Comparison of ENCODE assay signal across 28 mouse cellular contexts in genomic region chr4:41073008-41073817, GRCm38 (mm10). TPM values are rescaled to one million over a fixed set of nuclear protein-coding genes. Genes with fewer than 3 reads are reported as not detected.
DNase-seq lines count a peak whose midpoint lies in the region; ATAC-seq and TF ChIP-seq lines count a peak whose summit lies in the region.
"Had no signal": no experiment of that assay in that cellular context is flagged by ENCODE, and none has a peak within 500 bp of the region (broad histone marks: within the 10 kb centered on the region; RNA-seq: fewer than 3 reads in every experiment).

No protein-coding gene starts in this region.

- no peak overlapping the region for H3K4me3 ChIP-seq in hindbrain, postnatal 0 days (ENCODE audit: low read length)
- H3K4me3 ChIP-seq: forebrain, embryonic 13.5 days; heart, embryonic 10.5 days; intestine, embryonic 15.5 days; limb, embryonic 13.5 days had no signal

- H3K27ac ChIP-seq in hindbrain, postnatal 0 days, result no peak overlapping the region
- H3K27ac ChIP-seq: forebrain, embryonic 13.5 days; heart, embryonic 10.5 days; hindbrain, embryonic 14.5 days; intestine, embryonic 15.5 days; limb, embryonic 13.5 days had no signal

- no peak overlapping the region for H3K9ac ChIP-seq in hindbrain, postnatal 0 days (replicated peaks; ENCODE audit: low read length)
- H3K9ac ChIP-seq: forebrain, embryonic 13.5 days; hindbrain, embryonic 14.5 days; intestine, embryonic 15.5 days; limb, embryonic 13.5 days; liver, postnatal 0 days had no signal

- intact Hi-C loops in heart, postnatal 36 days (cut with DNase I), result no loop called here

- WGBS in hindbrain, postnatal 0 days, result 76% methylated on average over 12 of the region's 12 CpGs

- no peaks in the 10 kb centered on the region for H3K4me1 ChIP-seq in hindbrain, postnatal 0 days (ENCODE audit: insufficient read depth, low read length)
- H3K4me1 ChIP-seq: intestine, embryonic 15.5 days had no signal

- no peak overlapping the region for H3K4me2 ChIP-seq in hindbrain, postnatal 0 days (ENCODE audit: low read depth, low read length)
- H3K4me2 ChIP-seq: forebrain, embryonic 13.5 days; hindbrain, embryonic 14.5 days; intestine, embryonic 15.5 days; limb, embryonic 13.5 days; midbrain, embryonic 11.5 days had no signal

- TF ChIP-seq CTCF in hindbrain, postnatal 0 days (IDR thresholded peaks at IDR 0.05; ENCODE audit: low read depth), result no peak

- peak; percentile 93 for DNase-seq in heart, adult 11 months
- DNase-seq in heart, postnatal 36 days, result no peak
- DNase-seq in urinary bladder, postnatal 14 days (ENCODE audit: low spot score), result peak; percentile 58
- no peak for DNase-seq in urinary bladder, postnatal 10 days (ENCODE audit: low spot score)
- DNase-seq in c-Kit-positive CD71-positive TER-119-positive erythroid progenitor cells, embryonic 14.5 days (ENCODE audit: low spot score), result no peak
- no peak for DNase-seq in hindbrain, postnatal 0 days (ENCODE audit: low spot score)
- DNase-seq in gastrocnemius, postnatal 4 days (ENCODE audit: low spot score in 2 of 2), result no peak
- DNase-seq: adrenal gland, postnatal 36 days; cerebellum, adult 9-10 months; gastrocnemius, postnatal 10 days; kidney, postnatal 36 days; liver, postnatal 0 days; lung, postnatal 14 days; right cerebral cortex, postnatal 25 days; thymus, postnatal 25 days had no signal

- no peaks in the 10 kb centered on the region for H3K9me3 ChIP-seq in hindbrain, postnatal 0 days (ENCODE audit: low read length)
- H3K9me3 ChIP-seq: forebrain, embryonic 13.5 days; heart, embryonic 10.5 days; intestine, embryonic 15.5 days; limb, embryonic 13.5 days had no signal

- peak; percentile 95 for ATAC-seq in megakaryocyte progenitor cell, adult 5-6 weeks (replicated peaks; ENCODE audit: poor library complexity)
- ATAC-seq in hindbrain, postnatal 0 days, result no peak
- ATAC-seq: CD4-positive, CD25-positive, alpha-beta regulatory T cell, adult 4 months; forebrain, embryonic 13.5 days; intestine, embryonic 15.5 days; liver, postnatal 0 days had no signal

- H3K36me3 ChIP-seq in hindbrain, postnatal 0 days (ENCODE audit: insufficient read depth, low read length), result no peaks in the 10 kb centered on the region
- H3K36me3 ChIP-seq: heart, embryonic 10.5 days; intestine, embryonic 15.5 days; limb, embryonic 13.5 days had no signal

- H3K27me3 ChIP-seq in hindbrain, postnatal 0 days (ENCODE audit: insufficient read depth, low read length), result no peaks in the 10 kb centered on the region
- H3K27me3 ChIP-seq: forebrain, embryonic 13.5 days; intestine, embryonic 15.5 days; limb, embryonic 13.5 days had no signal

RNA-seq across cellular contexts. Expression of gene Aqp3, which starts 24.8 kb away (rescaled TPM):
- not detected for total RNA-seq in heart, postnatal 36 days (2021)
- not detected in 2 replicates for total RNA-seq in megakaryocyte progenitor cell, adult 5-6 weeks (2015)
- not detected in 2 replicates for total RNA-seq in megakaryocyte progenitor cell, adult 5-6 weeks (2017)
- 0.16 and 0.65 TPM in 2 replicates for total RNA-seq in hindbrain, postnatal 0 days (2014; rRNA removed)
- 0.19 and 0.29 TPM in 2 replicates for polyA plus RNA-seq in hindbrain, postnatal 0 days (2015; fragmentation: Nextera tagmentation; extraction: Ambion mirVana)
- under 1 TPM in 1 of 2 experiments, not detected in 1; 0.49 TPM for total RNA-seq in gastrocnemius, postnatal 4 days (2021)
- total RNA-seq: gastrocnemius, postnatal 10 days; left cerebral cortex, postnatal 10 days had no signal
- polyA plus RNA-seq: cortical plate, adult 2 months; forebrain, embryonic 13.5 days had no signal

RNA-seq across cellular contexts. Expression of gene Aqp7, which starts 25.3 kb away (rescaled TPM):
- total RNA-seq in heart, postnatal 36 days (2021), result 10 to 100 TPM; 30.2 to 49.0 TPM
- 0.20 TPM in 1 of 2 replicates, not detected in the other for total RNA-seq in megakaryocyte progenitor cell, adult 5-6 weeks (2015)
- total RNA-seq in megakaryocyte progenitor cell, adult 5-6 weeks (2017), result not detected in 2 replicates
- total RNA-seq in hindbrain, postnatal 0 days (2014; rRNA removed), result not detected in 2 replicates
- 0.06 TPM in 1 of 2 replicates, not detected in the other for polyA plus RNA-seq in hindbrain, postnatal 0 days (2015; fragmentation: Nextera tagmentation; extraction: Ambion mirVana)
- 10 to 100 TPM in 1 of 2 experiments, 1 to 10 TPM in 1; 8.2 to 10.5 TPM for total RNA-seq in gastrocnemius, postnatal 4 days (2021)
- total RNA-seq: ES-E14; left cerebral cortex, postnatal 10 days had no signal
- polyA plus RNA-seq: CD4-positive, CD25-positive, alpha-beta regulatory T cell, adult 4 months; cortical plate, adult 2 months; embryonic facial prominence, embryonic 11.5 days; forebrain, embryonic 13.5 days; hindbrain, embryonic 14.5 days; midbrain, embryonic 11.5 days; neural tube, embryonic 14.5 days had no signal

RNA-seq across cellular contexts. Expression of gene Nol6, which starts 51.0 kb away (rescaled TPM):
- total RNA-seq in heart, postnatal 36 days (2021), result 10 to 100 TPM; 14.8 to 15.8 TPM
- 20.3 and 22.8 TPM in 2 replicates for total RNA-seq in megakaryocyte progenitor cell, adult 5-6 weeks (2015)
- 20.5 and 22.4 TPM in 2 replicates for total RNA-seq in megakaryocyte progenitor cell, adult 5-6 weeks (2017)
- 67.2 and 70.2 TPM in 2 replicates for total RNA-seq in hindbrain, postnatal 0 days (2014; rRNA removed)
- polyA plus RNA-seq in hindbrain, postnatal 0 days (2015; fragmentation: Nextera tagmentation; extraction: Ambion mirVana), result 28.4 and 32.4 TPM in 2 replicates
- 10 to 100 TPM; 23.4 to 26.8 TPM for total RNA-seq in gastrocnemius, postnatal 4 days (2021)

Comparison
In these comparisons a context has a peak if more than half of its experiments do, and no peak if none do; other contexts are left out.
1. DNase-seq: peak in heart, adult 11 months (single experiment) and urinary bladder, postnatal 14 days (single experiment); none in heart, postnatal 36 days (0 of 2), urinary bladder, postnatal 10 days (single experiment), c-Kit-positive CD71-positive TER-119-positive erythroid progenitor cells, embryonic 14.5 days (single experiment), hindbrain, postnatal 0 days (single experiment) and gastrocnemius, postnatal 4 days (0 of 2).